Mouse (Mus musculus) G1E (cell line): ENCODE results near the gene Pik3r6.

Experiments
- CTCF ChIP-seq: IDR thresholded peaks from 2 replicates; pipeline ENCODE4 v1.5.1; 2012; ENCODE audit warnings: low read depth, low read length, inconsistent platforms, mixed read lengths
- GATA1 ChIP-seq: IDR thresholded peaks from 2 replicates; pipeline ENCODE4 v1.6.1; 2012; ENCODE audit warnings: borderline replicate concordance, low read length, inconsistent platforms, mixed read lengths
- GATA2 ChIP-seq: IDR thresholded peaks from 2 replicates; pipeline ENCODE4 v1.6.1; 2012; ENCODE audit warnings: low read depth, low read length, inconsistent platforms, borderline replicate concordance
- POLR2AphosphoS5 ChIP-seq: IDR thresholded peaks from 2 replicates; pipeline ENCODE4 v1.6.1; 2012; ENCODE audit warnings: low read depth, low read length, inconsistent platforms; ENCODE audit not compliant: insufficient replicate concordance
- TAL1 ChIP-seq: conservative IDR thresholded peaks from 2 replicates; pipeline ENCODE4 v1.6.1; 2012; ENCODE audit warnings: low read depth, low read length, inconsistent platforms, mixed read lengths

DNA sequence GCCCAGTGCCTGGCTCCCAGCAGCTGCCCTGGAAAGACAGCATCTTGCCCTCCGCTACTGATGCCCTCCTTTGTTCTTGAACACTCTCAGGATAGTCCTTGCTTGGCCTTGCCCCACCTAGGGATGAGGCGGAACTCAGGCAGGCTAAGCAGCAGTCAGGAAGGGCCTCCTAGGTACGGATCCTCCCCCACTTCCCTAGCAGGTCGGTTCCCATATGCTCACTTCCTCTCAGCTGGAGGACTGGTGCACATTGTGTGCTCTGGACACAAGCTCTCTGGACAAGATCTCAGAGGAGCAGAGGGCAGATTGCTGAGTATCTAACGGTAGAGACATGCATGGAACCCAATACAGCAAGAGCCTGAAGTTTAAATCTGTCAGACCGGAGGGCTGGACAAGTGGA, 5.7 kb upstream of the Pik3r6 start:
- no peak for TF ChIP-seq CTCF
- no peak for TF ChIP-seq GATA2
- TF ChIP-seq GATA1 = no peak
- TF ChIP-seq POLR2AphosphoS5 = no peak
- TF ChIP-seq TAL1 = no peak
